Mouse (Mus musculus): ENCODE results near the gene Rab7b. TPM values are rescaled to one million over a fixed set of nuclear protein-coding genes. Genes with fewer than 3 reads are reported as not detected.

Rab7b gene
- under 1 TPM; 0.32 to 0.68 TPM for total RNA-seq (2023)

DNA sequence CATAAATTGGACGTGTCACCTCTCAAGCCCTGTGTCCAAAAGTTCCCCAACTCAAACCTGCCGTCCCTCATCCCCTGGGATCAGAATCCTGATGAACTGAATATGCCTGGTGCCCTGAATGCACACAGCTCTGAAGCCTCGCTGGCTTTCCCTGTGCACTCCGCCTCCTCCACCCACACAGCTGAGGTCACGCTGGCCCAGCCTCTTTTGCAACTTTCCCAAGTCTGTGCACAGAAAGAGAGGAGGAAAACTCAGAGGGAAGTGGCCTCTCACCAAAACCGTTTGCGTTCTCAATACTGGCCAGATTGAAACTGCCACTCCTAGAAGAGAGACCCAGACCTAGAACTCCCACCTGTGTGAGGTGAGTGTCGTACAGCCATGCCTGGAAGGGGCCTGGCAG lies at the start of gene Rab7b:
Gene Rab7b (plus strand): TSS at position 221 of the 400 bp plus-strand sequence.

DNA sequence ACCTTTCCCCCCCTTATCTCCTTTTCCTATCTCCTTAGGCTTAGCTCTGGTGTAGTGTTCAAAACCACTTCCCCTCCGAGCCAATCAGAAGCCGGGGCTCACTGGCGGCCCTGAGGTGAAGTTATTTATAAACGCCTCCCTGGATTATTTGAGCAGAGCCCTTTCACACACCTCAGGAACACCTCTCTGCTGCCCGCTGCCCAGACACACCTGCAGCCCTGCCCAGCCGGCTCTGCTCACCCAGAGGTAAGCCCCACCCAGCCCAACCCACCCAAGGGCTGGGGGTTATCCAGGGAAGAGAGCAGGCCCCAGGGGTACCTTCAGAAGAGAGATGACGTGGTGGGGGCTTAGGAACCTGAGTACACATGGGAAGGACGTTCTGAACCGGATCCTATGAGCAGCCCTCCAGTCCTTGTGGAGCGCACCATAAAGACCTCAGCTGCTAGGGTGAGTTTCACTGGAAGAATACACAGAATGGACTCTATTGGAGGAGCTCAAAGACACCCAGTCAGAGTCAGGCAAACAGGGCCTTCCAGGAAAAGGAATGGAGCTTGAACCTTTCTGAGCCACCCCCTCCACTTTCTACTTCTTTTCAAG lies 55.5 kb downstream of the Rab7b start, which contains the start of gene Slc26a9:
Gene Slc26a9 (plus strand): TSS at position 155 of the 597 bp plus-strand sequence.

Other genes with a start within 250 kb of the Rab7b start
- 10 to 100 TPM; 37.6 to 38.7 TPM for gene Srgap2, start 161.3 kb upstream of the Rab7b start, total RNA-seq (2023)
- gene Fam72a, start 160.8 kb upstream of the Rab7b start, total RNA-seq (2023): under 1 TPM; 0.50 to 0.55 TPM
- not detected for gene Avpr1b, start 89.5 kb upstream of the Rab7b start, total RNA-seq (2023)
- gene Ctse, start 50.4 kb upstream of the Rab7b start, total RNA-seq (2023): 100 to 1,000 TPM; 131 to 135 TPM
- not detected for gene Slc26a9, start 55.3 kb downstream of the Rab7b start, total RNA-seq (2023)
- not detected for gene Pm20d1, start 108.7 kb downstream of the Rab7b start, total RNA-seq (2023)
- gene Slc41a1, start 138.8 kb downstream of the Rab7b start, total RNA-seq (2023): 10 to 100 TPM; 49.2 to 54.4 TPM
- gene Rab29, start 178.5 kb downstream of the Rab7b start, total RNA-seq (2023): 10 to 100 TPM; 17.4 to 23.4 TPM
- 10 to 100 TPM; 89.1 to 94.5 TPM for gene Nucks1, start 221.8 kb downstream of the Rab7b start, total RNA-seq (2023)

Measured in B cell, adult 67 days (primary cell).